Mouse (Mus musculus) megakaryocyte, embryonic 14.5 days (primary cell): Measurements from ENCODE around the gene Pak2.
"Not testable (repeated sequence)": the region's sequence is repeated elsewhere in the genome, so short reads cannot be mapped to it uniquely, and the experiment has no call there.

Experiments used
- FLI1 ChIP-seq: IDR thresholded peaks from 2 replicates; pipeline ENCODE4 v1.6.1; 2012; ENCODE audit warnings: low read length, inconsistent platforms, mixed read lengths
- GATA1 ChIP-seq: IDR thresholded peaks from 3 replicates; pipeline ENCODE4 v1.6.1; 2012; ENCODE audit warnings: mixed read lengths, low read length, inconsistent platforms, borderline replicate concordance

- not testable (repeated sequence) for TF ChIP-seq FLI1, GATA1
Observed at GRCm38 (mm10) chr16:32070070-32070469, 9.1 kb downstream of the Pak2 start.
